Mouse (Mus musculus) testis, adult 2 months (tissue): ENCODE measurements around the gene Qrich2. TPM values are rescaled to one million over a fixed set of nuclear protein-coding genes. Genes with fewer than 3 reads are reported as not detected.

Experiments used
- H3K27ac ChIP-seq: fragments of 200-500 bp; 2 replicates; pipeline ENCODE4 v1.5.1; 2012; ENCODE audit warnings: low read depth, low read length; ENCODE audit not compliant: control insufficient read depth, insufficient read depth
- H3K27me3 ChIP-seq: fragments of 200-500 bp; 2 replicates; pipeline ENCODE4 v1.6.1; 2012; ENCODE audit warnings: mild to moderate bottlenecking, low read length, moderate library complexity; ENCODE audit not compliant: control insufficient read depth, insufficient read depth
- H3K36me3 ChIP-seq: fragments of 200-500 bp; 2 replicates; pipeline ENCODE4 v1.6.1; 2012; ENCODE audit warnings: mild to moderate bottlenecking, low read length; ENCODE audit not compliant: control insufficient read depth, insufficient read depth
- H3K4me1 ChIP-seq: fragments of 200-500 bp; 2 replicates; pipeline ENCODE4 v1.6.1; 2012; ENCODE audit warnings: low read length; ENCODE audit not compliant: control insufficient read depth, insufficient read depth
- H3K4me3 ChIP-seq: fragments of 200-500 bp; 2 replicates; pipeline ENCODE4 v1.5.1; 2012; ENCODE audit warnings: low read depth, mild to moderate bottlenecking, low read length, moderate library complexity, mixed read lengths; ENCODE audit not compliant: control insufficient read depth
- CTCF ChIP-seq: fragments of 200-500 bp; IDR thresholded peaks from 2 replicates; pipeline ENCODE4 v1.5.1; 2012; ENCODE audit warnings: low read depth, mild to moderate bottlenecking, inconsistent platforms, low read length, moderate library complexity; ENCODE audit not compliant: control insufficient read depth, insufficient read depth, insufficient replicate concordance
- POLR2A ChIP-seq: fragments of 200-500 bp; IDR thresholded peaks from 2 replicates; pipeline ENCODE4 v1.6.1; 2012; ENCODE audit warnings: low read depth, mild to moderate bottlenecking, inconsistent platforms, low read length, moderate library complexity; ENCODE audit not compliant: control insufficient read depth
- polyA plus RNA-seq: library from polyadenylated mRNA; depleted of rRNA; stranded (reverse); fragments of >200 nt; gene quantifications from 2 replicates; pipeline ENCODE4 v1.2.3, GENCODE M21; 2012

The Qrich2 gene
- polyA plus RNA-seq, 1 experiment = 469 TPM

DNA sequence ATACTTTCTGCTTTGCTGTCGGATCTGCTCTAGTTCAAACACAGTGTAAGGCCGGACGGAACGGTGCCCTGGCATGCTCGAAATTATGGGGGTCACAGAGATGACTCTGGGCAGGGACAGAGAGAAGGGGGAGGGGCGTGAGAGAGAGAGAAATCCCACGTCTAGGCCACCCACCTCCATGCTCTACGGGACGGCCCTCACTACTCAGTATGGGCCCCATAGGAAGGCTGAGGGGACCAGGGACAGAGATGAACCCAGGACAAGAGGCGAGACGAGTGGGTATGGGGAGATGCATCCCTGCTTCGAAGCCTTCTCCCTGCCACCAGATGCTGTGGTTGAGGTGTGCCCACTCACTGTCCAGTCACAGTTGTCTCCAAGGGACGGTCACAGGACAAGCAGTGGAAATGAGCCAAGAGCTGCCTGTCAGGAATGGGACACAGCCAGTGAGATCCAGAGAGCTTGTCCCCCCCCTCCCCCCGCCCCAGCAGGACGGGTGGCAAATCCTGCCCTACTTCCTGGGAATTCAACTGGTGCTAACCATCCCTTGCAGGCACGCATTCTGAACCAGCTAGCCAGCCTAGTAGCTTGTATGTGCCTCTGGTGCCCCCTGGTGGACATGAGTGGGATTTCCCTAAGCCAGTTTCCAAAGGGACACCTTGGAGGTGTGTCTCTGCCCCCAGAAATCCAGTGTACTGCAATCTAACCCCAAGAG is 20.3 kb downstream of the Qrich2 start:
- Histone ChIP-seq H3K4me1 (peaks cover 10% of the 10 kb centered on the region), H3K36me3 (no peaks in the 10 kb centered on the region), H3K27ac (no peak overlapping the region), H3K4me3 (peak overlapping the region; percentile 55), H3K27me3 (no peaks in the 10 kb centered on the region)
- TF ChIP-seq POLR2A = no peak; the same call in 1 of the 2 replicates
- peak; percentile 93 for TF ChIP-seq CTCF

DNA sequence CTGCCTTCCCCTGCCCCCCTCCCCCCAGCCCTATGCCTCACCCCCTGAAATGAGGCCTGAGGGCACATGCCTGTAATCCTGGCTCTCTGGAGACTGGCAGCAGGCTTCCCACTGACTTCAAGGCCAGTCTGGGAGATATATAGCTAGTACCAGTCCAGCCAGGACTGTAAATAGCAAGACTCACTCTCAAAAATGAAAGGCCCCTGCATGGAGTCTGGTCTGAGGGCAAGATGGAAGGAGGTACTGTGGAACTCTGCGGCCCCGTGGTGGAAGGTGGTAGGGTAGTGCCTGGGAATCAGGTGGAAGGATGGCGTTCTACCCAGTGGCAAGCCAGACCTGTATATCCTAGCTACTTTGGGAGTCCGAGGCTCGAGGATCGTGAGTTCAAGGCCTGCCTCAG is 22.1 kb downstream of the Qrich2 start:
- Histone ChIP-seq H3K4me1 (peaks cover 10% of the 10 kb centered on the region), H3K36me3 (no peaks in the 10 kb centered on the region), H3K27me3 (no peaks in the 10 kb centered on the region), H3K27ac (no peak overlapping the region), H3K4me3 (no peak overlapping the region)
- no peak for TF ChIP-seq CTCF
- TF ChIP-seq POLR2A = no peak

DNA sequence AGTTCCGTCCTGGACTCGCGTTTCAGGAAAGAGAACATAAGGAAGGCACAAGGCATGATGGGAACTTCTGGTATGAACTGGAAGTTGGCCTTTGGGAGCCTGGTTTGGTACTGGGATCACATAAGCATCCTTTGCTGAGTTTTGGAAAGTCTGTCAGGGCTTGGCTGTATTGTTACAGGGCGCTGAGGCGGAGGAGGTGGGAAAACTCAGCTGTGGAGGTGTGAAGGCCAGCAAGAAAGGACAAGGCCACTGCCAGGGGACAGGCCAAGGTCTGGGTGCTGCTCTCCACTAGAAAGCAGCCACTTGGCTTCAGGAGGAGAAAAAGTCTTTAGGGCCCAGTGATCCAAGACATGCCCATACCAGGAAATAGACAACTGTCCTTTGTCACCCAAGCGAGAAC is 22.7 kb downstream of the Qrich2 start:
- H3K4me3 ChIP-seq = no peak overlapping the region
- H3K36me3 ChIP-seq = no peaks in the 10 kb centered on the region
- TF ChIP-seq CTCF (no peak), POLR2A (no peak)
- H3K4me1 ChIP-seq = peaks cover 10% of the 10 kb centered on the region
- H3K27ac ChIP-seq = no peak overlapping the region
- no peaks in the 10 kb centered on the region for H3K27me3 ChIP-seq

GRCm38 (mm10) chr11:116442867-116443177 is 23.2 kb downstream of the Qrich2 start:
- H3K27ac ChIP-seq = no peak overlapping the region
- no peaks in the 10 kb centered on the region for H3K36me3 ChIP-seq
- peaks cover 5% of the 10 kb centered on the region for H3K4me1 ChIP-seq
- TF ChIP-seq POLR2A (no peak), CTCF (no peak)
- H3K27me3 ChIP-seq = no peaks in the 10 kb centered on the region
- no peak overlapping the region for H3K4me3 ChIP-seq

DNA sequence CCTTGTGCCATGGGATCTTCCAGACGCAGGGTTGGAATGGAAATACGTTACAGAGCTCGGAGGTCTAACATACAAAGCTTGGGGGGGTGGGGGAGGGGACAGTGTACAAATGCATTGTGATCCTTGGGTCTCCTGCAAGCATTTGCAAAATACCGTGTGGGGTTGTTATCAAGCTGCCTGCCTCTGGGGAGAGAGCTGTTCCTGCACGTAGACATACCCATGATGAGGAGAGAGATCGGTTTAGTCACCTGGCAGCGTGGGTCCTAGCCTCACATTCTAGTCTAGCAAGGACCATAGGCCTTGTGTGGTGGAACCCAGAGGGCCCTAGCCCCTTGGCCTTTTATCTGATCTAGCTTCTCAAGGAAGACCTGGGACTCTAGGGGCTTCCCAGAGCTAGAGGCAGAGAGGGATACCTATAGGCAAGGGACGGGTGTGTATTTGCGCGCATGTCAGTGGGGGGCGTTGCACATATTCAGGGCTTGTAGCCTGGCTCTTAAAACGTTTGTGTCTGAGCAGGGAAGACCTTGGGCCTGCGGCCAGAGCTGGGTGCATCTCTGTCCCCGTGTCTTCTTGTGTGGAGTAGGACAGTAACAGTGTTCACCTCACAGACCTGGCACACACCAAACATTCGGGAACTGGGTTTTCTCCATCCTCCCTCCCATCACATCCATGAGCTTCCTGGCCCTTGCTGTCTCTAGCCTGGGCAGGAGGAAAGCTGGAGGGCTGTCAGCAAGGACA is 23.7 kb downstream of the Qrich2 start:
- Histone ChIP-seq H3K27ac (no peak overlapping the region), H3K4me3 (no peak overlapping the region), H3K4me1 (peaks cover 3% of the 10 kb centered on the region), H3K27me3 (no peaks in the 10 kb centered on the region), H3K36me3 (no peaks in the 10 kb centered on the region)
- TF ChIP-seq POLR2A (no peak), CTCF (no peak)

- Histone ChIP-seq H3K36me3 (no peaks in the 10 kb centered on the region), H3K4me3 (no peak overlapping the region), H3K27ac (no peak overlapping the region), H3K4me1 (no peaks in the 10 kb centered on the region; the same call in 1 of the 2 replicates), H3K27me3 (no peaks in the 10 kb centered on the region)
- TF ChIP-seq POLR2A (no peak), CTCF (no peak)
Observed at GRCm38 (mm10) chr11:116440408-116441068, 25.5 kb downstream of the Qrich2 start.
